ENCODE assay signal across 7 mouse cellular contexts in genomic region chrX:7765764-7766163, GRCm38 (mm10). TPM values are rescaled to one million over a fixed set of nuclear protein-coding genes. Genes with fewer than 3 reads are reported as not detected.
DNase-seq lines count a peak whose midpoint lies in the region; TF ChIP-seq lines count a peak whose summit lies in the region.

No protein-coding gene starts in this region.

- no peak for TF ChIP-seq CTCF in E14TG2a.4 (conservative IDR thresholded peaks at IDR 0.05; ENCODE audit: low read length)
- TF ChIP-seq CTCF in embryonic fibroblast, embryonic 13.5 days (IDR thresholded peaks at IDR 0.05; ENCODE audit: borderline replicate concordance, insufficient read depth, low read length): no peak

- TF ChIP-seq POLR2A in embryonic fibroblast, embryonic 13.5 days (IDR thresholded peaks at IDR 0.05; ENCODE audit: low read depth, low read length): peak; percentile 63

- no peaks in the 10 kb centered on the region for H3K9me3 ChIP-seq in E14TG2a.4 (ENCODE audit: low read length)
- no peaks in the 10 kb centered on the region for H3K9me3 ChIP-seq in limb, embryonic 10.5 days (replicated peaks)

- 10% methylated on average over 11 of the region's 11 CpGs for WGBS in limb, embryonic 10.5 days

- H3K27ac ChIP-seq in embryonic fibroblast, embryonic 13.5 days (ENCODE audit: insufficient read depth, low read length): peak overlapping the region; percentile 76
- no peak overlapping the region for H3K27ac ChIP-seq in limb, embryonic 10.5 days

- H3K4me3 ChIP-seq in E14TG2a.4 (replicated peaks; ENCODE audit: low read length): peak overlapping the region; percentile 91
- peak overlapping the region; percentile 93 for H3K4me3 ChIP-seq in embryonic fibroblast, embryonic 13.5 days (ENCODE audit: insufficient read depth, low read length)
- H3K4me3 ChIP-seq in limb, embryonic 10.5 days: peak overlapping the region; percentile 71

- peaks cover 47% of the 10 kb centered on the region for H3K4me1 ChIP-seq in E14TG2a.4 (replicated peaks; ENCODE audit: low read depth, low read length)
- H3K4me1 ChIP-seq in embryonic fibroblast, embryonic 13.5 days (ENCODE audit: control insufficient read depth, insufficient read depth, low read length): peaks cover 4% of the 10 kb centered on the region; the same call in 1 of the 2 replicates
- peaks cover 22% of the 10 kb centered on the region for H3K4me1 ChIP-seq in limb, embryonic 10.5 days

- intact Hi-C loops in heart, postnatal 36 days (cut with DNase I): no loop called here

- DNase-seq in NIH3T3 (ENCODE audit: low read depth): peak; percentile 91
- DNase-seq in heart, postnatal 36 days: peak; percentile 40 to 47
- DNase-seq in limb, embryonic 10.5 days (ENCODE audit: low spot score): peak; percentile 35
- peak; percentile 28 for DNase-seq in mesoderm, embryonic 11.5 days (ENCODE audit: low read depth, low spot score)
- peak; percentile 51 to 75 for DNase-seq in urinary bladder, postnatal 36 days (ENCODE audit: low spot score in 2 of 2)

- H3K36me3 ChIP-seq in E14TG2a.4 (ENCODE audit: insufficient read depth, low read length): peaks cover 49% of the 10 kb centered on the region
- peaks cover 44% of the 10 kb centered on the region for H3K36me3 ChIP-seq in limb, embryonic 10.5 days

- no peaks in the 10 kb centered on the region for H3K27me3 ChIP-seq in E14TG2a.4 (ENCODE audit: insufficient read depth, low read length)
- H3K27me3 ChIP-seq in limb, embryonic 10.5 days (ENCODE audit: low read depth, poor library complexity, severe bottlenecking): no peaks in the 10 kb centered on the region

RNA-seq across cellular contexts. Expression of gene Tfe3, which starts 3.4 kb away (rescaled TPM):
- polyA plus RNA-seq in embryonic fibroblast, embryonic 13.5 days (2011; ENCODE audit: insufficient read length, low read depth, missing spikeins): 49.1 and 53.4 TPM in 2 replicates
- total RNA-seq in heart, postnatal 36 days (2021): 10 to 100 TPM; 14.3 to 17.3 TPM
- polyA plus RNA-seq in limb, embryonic 10.5 days (2016; fragmentation: Nextera tagmentation; extraction: Ambion mirVana): 26.0 and 26.8 TPM in 2 replicates

RNA-seq across cellular contexts. Expression of gene Ccdc120, which starts 15.1 kb away (rescaled TPM):
- polyA plus RNA-seq in embryonic fibroblast, embryonic 13.5 days (2011; ENCODE audit: insufficient read length, low read depth, missing spikeins): 2.5 and 3.5 TPM in 2 replicates
- total RNA-seq in heart, postnatal 36 days (2021): 1 to 10 TPM in 1 of 2 experiments, under 1 TPM in 1; 0.42 to 1.8 TPM
- 21.8 and 21.9 TPM in 2 replicates for polyA plus RNA-seq in limb, embryonic 10.5 days (2016; fragmentation: Nextera tagmentation; extraction: Ambion mirVana)

RNA-seq across cellular contexts. Expression of gene Gripap1, which starts 23.8 kb away (rescaled TPM):
- polyA plus RNA-seq in embryonic fibroblast, embryonic 13.5 days (2011; ENCODE audit: insufficient read length, low read depth, missing spikeins): 37.7 and 42.1 TPM in 2 replicates
- total RNA-seq in heart, postnatal 36 days (2021): 10 to 100 TPM; 25.1 to 25.4 TPM
- 29.5 and 36.3 TPM in 2 replicates for polyA plus RNA-seq in limb, embryonic 10.5 days (2016; fragmentation: Nextera tagmentation; extraction: Ambion mirVana)

RNA-seq across cellular contexts. Expression of gene Praf2, which starts 37.5 kb away (rescaled TPM):
- 112 and 126 TPM in 2 replicates for polyA plus RNA-seq in embryonic fibroblast, embryonic 13.5 days (2011; ENCODE audit: insufficient read length, low read depth, missing spikeins)
- total RNA-seq in heart, postnatal 36 days (2021): 1 to 10 TPM; 5.4 to 5.7 TPM
- polyA plus RNA-seq in limb, embryonic 10.5 days (2016; fragmentation: Nextera tagmentation; extraction: Ambion mirVana): 74.0 and 79.0 TPM in 2 replicates

RNA-seq across cellular contexts. Expression of gene Gm45208, which starts 43.7 kb away (rescaled TPM):
- polyA plus RNA-seq in embryonic fibroblast, embryonic 13.5 days (2011; ENCODE audit: insufficient read length, low read depth, missing spikeins): not detected in 2 replicates
- under 1 TPM in 1 of 2 experiments, not detected in 1; 0.68 TPM for total RNA-seq in heart, postnatal 36 days (2021)
- not detected in 2 replicates for polyA plus RNA-seq in limb, embryonic 10.5 days (2016; fragmentation: Nextera tagmentation; extraction: Ambion mirVana)

Comparison
In these comparisons a context has a peak if more than half of its experiments do, and no peak if none do; other contexts are left out.
1. DNase-seq: peak in every context shown above with its lines; median percentile 91 in NIH3T3; 63 in urinary bladder, postnatal 36 days; 44 in heart, postnatal 36 days; 35 in limb, embryonic 10.5 days; 28 in mesoderm, embryonic 11.5 days.